Mouse (Mus musculus) testis, adult 2 months (tissue): ENCODE measurements around the gene Dmrta2. TPM values are rescaled to one million over a fixed set of nuclear protein-coding genes. Genes with fewer than 3 reads are reported as not detected.

Experiments used
- H3K27ac ChIP-seq: fragments of 200-500 bp; 2 replicates; pipeline ENCODE4 v1.5.1; 2012; ENCODE audit warnings: low read depth, low read length; ENCODE audit not compliant: control insufficient read depth, insufficient read depth
- H3K27me3 ChIP-seq: fragments of 200-500 bp; 2 replicates; pipeline ENCODE4 v1.6.1; 2012; ENCODE audit warnings: mild to moderate bottlenecking, low read length, moderate library complexity; ENCODE audit not compliant: control insufficient read depth, insufficient read depth
- H3K36me3 ChIP-seq: fragments of 200-500 bp; 2 replicates; pipeline ENCODE4 v1.6.1; 2012; ENCODE audit warnings: mild to moderate bottlenecking, low read length; ENCODE audit not compliant: control insufficient read depth, insufficient read depth
- H3K4me1 ChIP-seq: fragments of 200-500 bp; 2 replicates; pipeline ENCODE4 v1.6.1; 2012; ENCODE audit warnings: low read length; ENCODE audit not compliant: control insufficient read depth, insufficient read depth
- H3K4me3 ChIP-seq: fragments of 200-500 bp; 2 replicates; pipeline ENCODE4 v1.5.1; 2012; ENCODE audit warnings: low read depth, mild to moderate bottlenecking, low read length, moderate library complexity, mixed read lengths; ENCODE audit not compliant: control insufficient read depth
- CTCF ChIP-seq: fragments of 200-500 bp; IDR thresholded peaks from 2 replicates; pipeline ENCODE4 v1.5.1; 2012; ENCODE audit warnings: low read depth, mild to moderate bottlenecking, inconsistent platforms, low read length, moderate library complexity; ENCODE audit not compliant: control insufficient read depth, insufficient read depth, insufficient replicate concordance
- POLR2A ChIP-seq: fragments of 200-500 bp; IDR thresholded peaks from 2 replicates; pipeline ENCODE4 v1.6.1; 2012; ENCODE audit warnings: low read depth, mild to moderate bottlenecking, inconsistent platforms, low read length, moderate library complexity; ENCODE audit not compliant: control insufficient read depth
- polyA plus RNA-seq: library from polyadenylated mRNA; depleted of rRNA; stranded (reverse); fragments of >200 nt; gene quantifications from 2 replicates; pipeline ENCODE4 v1.2.3, GENCODE M21; 2012

The Dmrta2 gene
- polyA plus RNA-seq, 1 experiment = 3.8 TPM

- Histone ChIP-seq H3K4me1 (peaks cover 39% of the 10 kb centered on the region), H3K27ac (no peak overlapping the region), H3K36me3 (no peaks in the 10 kb centered on the region), H3K4me3 (peak overlapping the region; percentile 2; the same call in 1 of the 2 replicates), H3K27me3 (no peaks in the 10 kb centered on the region; the same call in 1 of the 2 replicates)
- no peak for TF ChIP-seq CTCF
- TF ChIP-seq POLR2A = no peak
Measured at GRCm38 (mm10) chr4:109974655-109975380, 3.0 kb upstream of the Dmrta2 start.

DNA sequence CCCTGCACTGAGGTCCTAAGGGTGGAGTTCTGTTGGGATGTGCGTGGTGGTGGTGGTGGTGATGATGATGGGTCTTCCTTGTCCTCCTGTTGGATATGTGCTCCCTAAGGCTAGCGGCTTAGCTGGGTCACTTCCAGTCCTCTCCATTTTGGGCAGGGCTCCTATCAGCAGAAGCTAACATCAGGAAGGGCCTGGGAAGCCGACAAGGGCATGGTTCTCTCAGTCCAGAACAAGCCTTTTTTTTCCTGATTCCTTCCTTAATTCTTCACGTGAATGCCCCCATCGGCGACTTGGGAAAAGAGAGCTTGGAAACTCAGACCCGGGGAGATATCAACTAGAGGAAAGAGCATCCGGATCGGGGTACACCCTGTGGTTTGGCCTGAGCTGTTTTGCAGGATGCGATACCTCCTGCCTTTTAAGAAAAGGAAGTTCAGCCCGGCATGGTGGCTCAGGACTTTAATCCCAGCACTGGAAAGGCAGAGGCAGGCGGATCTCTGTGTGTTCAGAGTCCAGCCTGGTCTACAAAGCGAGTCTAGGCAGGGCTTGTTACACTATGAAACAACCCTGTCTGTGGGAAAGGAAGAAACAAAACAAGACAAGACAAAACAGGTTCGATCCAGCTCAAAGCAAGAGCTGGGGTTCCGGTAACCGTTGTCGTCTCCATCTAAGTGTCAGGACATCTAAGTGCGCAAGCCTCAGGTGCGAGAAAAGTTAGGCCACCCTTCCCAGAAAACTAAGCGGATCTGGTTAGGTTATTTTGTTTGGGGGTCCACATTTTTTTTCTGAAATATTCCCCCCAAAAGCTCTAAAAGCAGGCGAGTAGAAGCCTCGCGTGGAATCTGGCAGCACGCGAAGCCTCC lies 2.2 kb upstream of the Dmrta2 start:
- Histone ChIP-seq H3K4me1 (peaks cover 43% of the 10 kb centered on the region), H3K4me3 (peak overlapping the region; percentile 50; the same call in 1 of the 2 replicates), H3K27me3 (no peaks in the 10 kb centered on the region; the same call in 1 of the 2 replicates), H3K27ac (no peak overlapping the region), H3K36me3 (no peaks in the 10 kb centered on the region)
- TF ChIP-seq POLR2A = no peak
- TF ChIP-seq CTCF = no peak

- H3K27me3 ChIP-seq = peaks cover 1% of the 10 kb centered on the region; the same call in 1 of the 2 replicates
- no peak for TF ChIP-seq CTCF
- no peak for TF ChIP-seq POLR2A
- H3K27ac ChIP-seq = no peak overlapping the region
- peaks cover 46% of the 10 kb centered on the region for H3K4me1 ChIP-seq
- H3K4me3 ChIP-seq = peak overlapping the region; percentile 50
- no peaks in the 10 kb centered on the region for H3K36me3 ChIP-seq
Measured at GRCm38 (mm10) chr4:109976273-109977147, 1.3 kb upstream of the Dmrta2 start.

DNA sequence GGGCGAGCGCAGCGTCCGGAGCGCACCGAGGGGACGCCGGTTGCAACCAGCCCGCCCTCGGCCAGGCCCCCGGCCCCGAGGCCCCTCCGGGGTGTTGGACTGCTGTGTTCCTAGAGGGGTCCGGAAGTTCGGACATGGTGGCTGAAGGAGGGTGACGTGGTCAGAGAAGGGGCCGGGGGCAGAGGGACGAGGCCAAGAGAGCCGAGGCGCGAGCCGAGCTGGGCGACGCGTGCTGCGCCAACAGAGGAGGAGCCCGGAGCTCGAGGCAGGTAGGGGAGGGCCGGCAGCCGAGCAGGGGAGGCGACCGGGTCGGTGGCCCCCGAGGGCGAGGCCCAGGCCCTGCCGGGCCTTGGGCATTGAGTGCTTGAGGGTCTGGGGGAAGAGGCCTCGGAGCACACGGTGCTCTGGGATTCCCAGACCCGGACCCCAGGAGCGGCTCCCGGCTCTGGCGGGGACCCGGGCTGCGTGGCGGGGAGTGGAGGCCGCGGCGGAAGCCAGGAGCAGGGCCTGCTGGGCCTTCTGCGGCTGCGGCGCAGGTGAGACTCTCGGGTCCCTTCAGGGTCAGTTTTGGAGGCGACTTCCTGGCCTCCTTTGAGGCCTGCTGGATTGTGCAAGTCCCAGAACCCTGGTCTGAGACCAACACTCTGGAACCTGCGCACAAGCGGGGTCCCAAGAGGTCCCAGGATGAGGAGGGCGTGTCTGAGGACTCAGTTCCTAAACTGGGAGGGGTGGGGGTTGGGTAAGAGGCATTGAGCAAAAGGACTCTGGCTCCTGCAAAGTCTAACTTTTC lies 410 bp downstream of the Dmrta2 start:
- Histone ChIP-seq H3K27ac (no peak overlapping the region), H3K27me3 (peaks cover 3% of the 10 kb centered on the region), H3K36me3 (no peaks in the 10 kb centered on the region), H3K4me3 (peak overlapping the region; percentile 83), H3K4me1 (peaks cover 58% of the 10 kb centered on the region)
- TF ChIP-seq POLR2A (no peak), CTCF (no peak)

GRCm38 (mm10) chr4:109978858-109979340 lies 1.0 kb downstream of the Dmrta2 start:
- Histone ChIP-seq H3K4me3 (peak overlapping the region; percentile 83), H3K27me3 (peaks cover 8% of the 10 kb centered on the region), H3K36me3 (no peaks in the 10 kb centered on the region), H3K27ac (no peak overlapping the region), H3K4me1 (peaks cover 64% of the 10 kb centered on the region)
- TF ChIP-seq POLR2A (no peak), CTCF (no peak)
